Mouse (Mus musculus) liver, embryonic 12.5 days (tissue): ENCODE results near the gene Nrxn2. TPM values are rescaled to one million over a fixed set of nuclear protein-coding genes. Genes with fewer than 3 reads are reported as not detected.

Experiments used
- ATAC-seq: fragments of 200-750 bp; cut with Nextera tagmentation; 2 replicates; pipeline ENCODE4 v1.8.0; 2017; ENCODE audit warnings: moderate number of reproducible peaks, mild to moderate bottlenecking, moderate library complexity
- H3K27ac ChIP-seq: fragments of 300-500 bp; sonication (generic); 2 replicates; pipeline ENCODE4 v1.5.1; 2016; ENCODE audit warnings: mild to moderate bottlenecking
- H3K27me3 ChIP-seq: fragments of 300-500 bp; sonication (generic); replicated peaks from 2 replicates; pipeline ENCODE4 v1.6.1; 2016; ENCODE audit warnings: mild to moderate bottlenecking, moderate library complexity
- H3K36me3 ChIP-seq: fragments of 300-500 bp; sonication (generic); 2 replicates; pipeline ENCODE4 v1.6.1; 2016; ENCODE audit warnings: mild to moderate bottlenecking, moderate library complexity
- H3K4me1 ChIP-seq: fragments of 300-500 bp; sonication (generic); 2 replicates; pipeline ENCODE4 v1.6.1; 2016
- H3K4me2 ChIP-seq: fragments of 300-500 bp; sonication (generic); 2 replicates; pipeline ENCODE4 v1.6.1; 2016; ENCODE audit warnings: mild to moderate bottlenecking, moderate library complexity
- H3K4me3 ChIP-seq: fragments of 300-500 bp; sonication (generic); 2 replicates; pipeline ENCODE4 v1.5.1; 2016; ENCODE audit warnings: mild to moderate bottlenecking, moderate library complexity
- H3K9ac ChIP-seq: fragments of 300-500 bp; sonication (generic); 2 replicates; pipeline ENCODE4 v1.6.1; 2016; ENCODE audit warnings: mild to moderate bottlenecking, moderate library complexity
- H3K9me3 ChIP-seq: fragments of 300-500 bp; sonication (generic); replicated peaks from 2 replicates; pipeline ENCODE4 v1.6.1; 2016; ENCODE audit warnings: mild to moderate bottlenecking, moderate library complexity
- WGBS: fragments of 180-500 bp; shearing (Covaris S2); methylation state at CpG from one replicate; pipeline ENCODE4 v1.1.7; 2016; ENCODE audit not compliant: insufficient replicate concordance; 5-methylcytosine and 5-hydroxymethylcytosine counted together
- polyA plus RNA-seq: library from polyadenylated mRNA; unstranded; fragments of >200 nt; fragmentation: Nextera tagmentation; extraction: Ambion mirVana; gene quantifications from 2 replicates; pipeline ENCODE4 v1.2.1, GENCODE M21; 2016

The Nrxn2 gene
- polyA plus RNA-seq, 1 experiment from 2014 or later, result 0.83 TPM

DNA sequence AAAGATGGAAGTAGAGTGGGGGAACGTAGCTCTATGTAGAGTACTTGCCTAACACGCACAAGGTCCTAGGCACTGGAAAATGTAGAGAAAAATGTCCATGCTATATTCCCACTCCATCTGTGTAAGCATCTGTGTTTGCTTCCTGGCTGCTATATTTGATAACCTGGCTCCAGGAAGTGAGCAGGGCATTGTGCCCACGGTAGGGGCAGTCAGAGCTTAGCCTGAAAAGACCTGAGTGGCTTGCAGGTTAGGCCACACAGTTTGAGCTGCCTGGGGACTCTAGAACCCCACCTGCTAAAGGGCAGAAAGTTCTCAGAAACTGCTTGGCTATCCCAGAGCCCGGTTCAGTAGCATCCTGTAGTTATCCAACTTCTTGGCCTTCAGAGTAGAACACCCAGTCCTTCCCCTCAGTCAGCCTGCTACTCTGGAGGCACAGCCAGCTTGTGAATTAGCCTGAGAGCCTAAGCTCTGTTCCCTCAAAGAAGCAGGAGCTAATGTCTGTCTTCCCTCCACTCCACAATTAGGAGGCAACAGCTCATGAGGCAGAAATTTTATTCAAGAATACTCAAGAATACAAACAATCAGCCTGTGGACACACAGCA lies 36.1 kb upstream of the Nrxn2 start:
- WGBS, result 55% methylated on average over 4 of the region's 4 CpGs
- H3K27ac ChIP-seq, result no peak overlapping the region
- no peaks in the 10 kb centered on the region for H3K27me3 ChIP-seq
- H3K36me3 ChIP-seq, result peaks cover 25% of the 10 kb centered on the region
- H3K4me3 ChIP-seq, result no peak overlapping the region
- no peak for ATAC-seq
- no peaks in the 10 kb centered on the region for H3K9me3 ChIP-seq
- no peak overlapping the region for H3K9ac ChIP-seq
- H3K4me2 ChIP-seq, result no peak overlapping the region
- peaks cover 24% of the 10 kb centered on the region for H3K4me1 ChIP-seq

DNA sequence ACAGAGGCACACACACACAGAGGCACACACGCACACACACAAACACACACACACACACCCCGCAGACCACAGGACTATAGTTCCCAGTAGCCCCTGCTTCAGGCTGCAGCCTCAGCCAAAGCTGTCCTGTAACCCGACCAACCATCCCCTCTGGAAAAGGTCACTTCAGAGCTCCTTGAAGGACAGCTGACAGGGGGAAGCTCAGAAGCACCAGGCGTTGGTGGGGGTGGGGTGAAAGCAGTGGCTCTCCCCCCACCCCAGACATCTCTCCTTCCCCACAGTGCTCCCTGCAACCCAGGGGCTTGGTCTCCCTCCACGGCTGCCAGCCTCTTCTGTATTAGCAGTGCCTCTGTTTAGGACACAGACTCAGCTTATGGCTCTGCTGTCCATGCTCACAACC lies 35.1 kb upstream of the Nrxn2 start:
- ATAC-seq, result no peak
- WGBS, result 36% methylated on average over 5 of the region's 5 CpGs
- Histone ChIP-seq H3K4me2 (no peak overlapping the region), H3K27ac (no peak overlapping the region), H3K27me3 (peaks cover 5% of the 10 kb centered on the region; the same call in 1 of the 2 replicates), H3K4me1 (peaks cover 24% of the 10 kb centered on the region), H3K4me3 (no peak overlapping the region), H3K9me3 (no peaks in the 10 kb centered on the region), H3K36me3 (peaks cover 15% of the 10 kb centered on the region), H3K9ac (no peak overlapping the region)

DNA sequence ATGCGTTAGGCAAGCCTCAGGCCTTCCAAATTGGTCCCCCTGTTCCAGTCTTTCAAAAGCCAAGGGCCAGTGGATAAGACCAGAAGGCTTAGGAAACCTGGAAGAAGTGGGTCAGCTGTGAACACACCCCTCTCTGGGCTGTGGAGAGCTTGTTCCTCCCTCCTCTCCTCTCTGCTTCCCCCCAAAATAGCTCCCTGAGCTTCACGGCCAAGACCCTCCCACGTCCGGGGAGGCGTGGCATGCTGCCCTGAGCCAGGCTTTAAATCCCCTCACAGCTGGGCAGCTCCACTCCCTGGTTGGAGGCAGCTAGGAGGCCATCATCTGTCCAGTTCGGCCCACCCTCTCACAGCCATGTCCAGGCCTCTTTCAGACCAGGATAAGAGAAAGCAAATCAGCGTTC lies 34.4 kb upstream of the Nrxn2 start, which contains the start of gene Pygm:
TSS of gene Pygm (plus strand) at position 272 of the 400 bp plus-strand sequence.
- H3K36me3 ChIP-seq, result peaks cover 8% of the 10 kb centered on the region
- no peak for ATAC-seq
- no peaks in the 10 kb centered on the region for H3K9me3 ChIP-seq
- H3K27ac ChIP-seq, result no peak within 1 kb of the TSS
- H3K9ac ChIP-seq, result no peak within 1 kb of the TSS
- no peak within 1 kb of the TSS for H3K4me2 ChIP-seq
- no peak within 1 kb of the TSS for H3K4me3 ChIP-seq
- 25% methylated on average over 7 of the region's 7 CpGs for WGBS
- peaks cover 11% of the 10 kb centered on the region for H3K27me3 ChIP-seq
- H3K4me1 ChIP-seq, result peaks cover 24% of the 10 kb centered on the region

DNA sequence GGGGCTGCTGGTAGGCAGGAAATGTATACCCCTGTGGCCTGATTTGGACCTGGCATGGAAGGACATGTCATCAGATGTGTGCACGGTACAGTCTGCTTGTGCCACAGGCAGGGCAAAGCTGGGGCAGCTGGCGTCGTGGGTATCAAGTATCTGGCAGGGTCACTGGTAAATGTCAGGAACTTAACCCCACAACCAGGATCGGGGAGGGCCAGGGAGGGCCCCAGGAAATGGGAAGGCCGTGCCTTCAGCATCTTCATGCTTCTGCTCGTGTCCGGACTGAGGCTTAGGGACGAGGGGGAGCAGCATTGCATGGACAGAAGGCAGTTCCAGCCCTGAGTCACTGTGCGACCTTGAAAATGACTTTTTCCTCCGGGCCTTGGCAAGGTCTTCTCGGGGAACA lies 33.6 kb upstream of the Nrxn2 start:
- WGBS, result 67% methylated on average over 11 of the region's 11 CpGs
- no peak overlapping the region for H3K27ac ChIP-seq
- no peak for ATAC-seq

DNA sequence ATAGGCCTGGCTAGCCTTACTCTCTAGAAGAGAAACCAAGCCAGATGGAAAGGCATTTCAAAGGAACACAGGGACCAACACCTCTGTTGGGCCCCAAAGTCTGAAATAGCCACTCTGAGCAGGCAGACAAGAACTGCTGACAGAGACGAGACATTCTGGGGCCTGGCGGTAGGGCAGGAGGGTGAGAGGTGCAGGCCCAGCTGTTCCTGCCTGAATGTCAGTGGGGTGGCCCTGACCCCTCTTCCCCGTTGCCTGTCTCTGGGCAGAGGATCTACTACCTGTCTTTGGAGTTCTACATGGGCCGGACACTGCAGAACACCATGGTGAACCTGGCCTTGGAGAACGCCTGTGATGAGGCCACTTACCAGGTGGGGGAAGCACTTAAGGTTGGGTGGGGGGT lies 33.1 kb upstream of the Nrxn2 start:
- Histone ChIP-seq H3K27me3 (peaks cover 19% of the 10 kb centered on the region), H3K4me1 (peaks cover 36% of the 10 kb centered on the region), H3K4me3 (no peak overlapping the region), H3K4me2 (no peak overlapping the region), H3K9ac (no peak overlapping the region), H3K9me3 (no peaks in the 10 kb centered on the region), H3K36me3 (no peaks in the 10 kb centered on the region), H3K27ac (no peak overlapping the region)
- ATAC-seq, result no peak
- 71% methylated on average over 5 of the region's 5 CpGs for WGBS

More for the DNA sequence above, 33.6 kb upstream of the Nrxn2 start:
- Histone ChIP-seq H3K4me1 (peaks cover 31% of the 10 kb centered on the region), H3K4me3 (no peak overlapping the region), H3K4me2 (no peak overlapping the region), H3K36me3 (no peaks in the 10 kb centered on the region), H3K9me3 (no peaks in the 10 kb centered on the region), H3K9ac (no peak overlapping the region), H3K27me3 (peaks cover 18% of the 10 kb centered on the region)

DNA sequence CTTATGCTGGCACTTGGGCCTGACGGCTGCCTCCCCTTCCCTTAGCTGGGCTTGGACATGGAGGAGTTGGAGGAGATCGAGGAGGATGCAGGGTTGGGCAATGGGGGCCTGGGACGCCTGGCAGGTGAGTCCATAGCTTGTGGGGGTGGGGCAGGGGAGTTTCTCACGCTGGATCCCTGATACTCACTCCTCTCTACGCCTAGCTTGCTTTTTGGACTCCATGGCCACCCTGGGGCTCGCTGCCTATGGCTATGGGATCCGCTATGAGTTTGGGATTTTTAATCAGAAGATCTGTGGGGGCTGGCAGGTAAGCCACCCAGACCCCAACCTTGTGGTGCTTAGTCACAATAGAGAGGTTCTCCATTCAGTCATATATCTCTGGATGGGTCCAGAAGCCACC lies 32.7 kb upstream of the Nrxn2 start:
- H3K9ac ChIP-seq, result no peak overlapping the region
- peaks cover 40% of the 10 kb centered on the region for H3K4me1 ChIP-seq
- H3K4me2 ChIP-seq, result no peak overlapping the region
- WGBS, result 66% methylated on average over 7 of the region's 7 CpGs
- H3K27me3 ChIP-seq, result peaks cover 19% of the 10 kb centered on the region
- H3K36me3 ChIP-seq, result no peaks in the 10 kb centered on the region
- no peak overlapping the region for H3K4me3 ChIP-seq
- ATAC-seq, result no peak
- H3K9me3 ChIP-seq, result no peaks in the 10 kb centered on the region
- no peak overlapping the region for H3K27ac ChIP-seq

DNA sequence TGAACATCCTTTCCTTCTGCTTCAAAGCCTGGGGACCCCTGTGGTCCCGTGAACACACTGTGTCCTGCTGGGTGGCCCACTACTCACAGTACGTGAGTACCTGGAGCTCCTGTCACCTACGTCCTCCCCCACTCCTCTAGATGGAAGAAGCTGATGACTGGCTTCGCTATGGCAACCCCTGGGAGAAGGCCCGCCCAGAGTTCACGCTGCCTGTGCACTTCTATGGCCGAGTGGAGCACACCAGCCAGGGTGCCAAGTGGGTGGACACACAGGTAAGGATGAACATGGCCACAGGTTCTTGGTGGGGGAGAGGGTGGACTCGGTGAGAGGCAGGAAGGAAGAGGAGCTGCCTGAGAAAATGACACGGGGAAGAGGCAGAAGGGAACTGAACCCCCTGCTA lies 32.3 kb upstream of the Nrxn2 start:
- Histone ChIP-seq H3K9ac (no peak overlapping the region), H3K27me3 (peaks cover 22% of the 10 kb centered on the region), H3K4me2 (no peak overlapping the region), H3K27ac (no peak overlapping the region), H3K36me3 (no peaks in the 10 kb centered on the region), H3K4me3 (no peak overlapping the region), H3K4me1 (peaks cover 40% of the 10 kb centered on the region), H3K9me3 (no peaks in the 10 kb centered on the region)
- no peak for ATAC-seq
- WGBS, result 54% methylated on average over 9 of the region's 9 CpGs

DNA sequence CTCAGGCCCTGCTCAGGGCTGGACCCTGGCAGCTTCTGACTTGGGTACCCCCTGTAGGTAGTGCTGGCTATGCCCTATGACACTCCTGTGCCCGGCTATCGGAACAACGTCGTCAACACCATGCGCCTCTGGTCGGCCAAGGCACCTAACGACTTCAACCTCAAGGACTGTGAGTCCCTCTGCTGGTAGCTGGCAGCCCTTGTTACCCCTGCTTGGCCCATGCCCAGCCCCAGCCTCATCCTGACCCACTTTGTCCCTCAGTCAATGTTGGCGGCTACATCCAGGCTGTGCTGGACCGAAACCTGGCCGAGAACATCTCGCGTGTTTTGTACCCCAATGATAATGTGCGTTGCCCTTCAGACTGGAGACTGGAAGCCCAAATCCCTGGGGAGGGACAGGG lies 30.5 kb upstream of the Nrxn2 start:
- Histone ChIP-seq H3K27ac (no peak overlapping the region), H3K9me3 (no peaks in the 10 kb centered on the region), H3K4me3 (no peak overlapping the region), H3K36me3 (no peaks in the 10 kb centered on the region), H3K4me1 (peaks cover 37% of the 10 kb centered on the region), H3K4me2 (no peak overlapping the region), H3K27me3 (peaks cover 22% of the 10 kb centered on the region), H3K9ac (no peak overlapping the region)
- ATAC-seq, result no peak
- WGBS, result 78% methylated on average over 13 of the region's 13 CpGs

DNA sequence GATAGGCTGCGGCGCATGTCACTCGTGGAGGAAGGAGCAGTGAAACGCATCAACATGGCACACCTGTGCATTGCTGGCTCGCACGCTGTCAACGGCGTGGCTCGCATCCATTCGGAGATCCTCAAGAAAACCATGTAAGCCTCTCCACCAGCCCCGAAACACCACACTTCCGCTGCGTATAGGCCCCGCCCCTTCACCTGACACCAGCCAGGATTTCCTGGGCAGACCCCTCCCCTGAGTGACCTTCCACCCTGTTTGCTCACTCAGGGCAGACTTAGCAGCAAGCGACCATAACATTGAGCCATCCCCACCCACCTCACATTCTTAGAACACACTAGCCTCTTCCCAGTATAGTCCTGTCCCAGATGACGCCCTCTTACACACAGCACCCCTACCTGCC lies 28.7 kb upstream of the Nrxn2 start:
- Histone ChIP-seq H3K36me3 (no peaks in the 10 kb centered on the region), H3K27me3 (peaks cover 22% of the 10 kb centered on the region), H3K4me2 (peak overlapping the region; percentile 55), H3K4me3 (peak overlapping the region; percentile 26), H3K9ac (0 out of 2 replicates have a peak overlapping the region, but pooled peaks have one; percentile 22), H3K4me1 (peaks cover 21% of the 10 kb centered on the region), H3K9me3 (no peaks in the 10 kb centered on the region), H3K27ac (no peak overlapping the region)
- peak; percentile 27 for ATAC-seq
- WGBS, result 17% methylated on average over 16 of the region's 16 CpGs

DNA sequence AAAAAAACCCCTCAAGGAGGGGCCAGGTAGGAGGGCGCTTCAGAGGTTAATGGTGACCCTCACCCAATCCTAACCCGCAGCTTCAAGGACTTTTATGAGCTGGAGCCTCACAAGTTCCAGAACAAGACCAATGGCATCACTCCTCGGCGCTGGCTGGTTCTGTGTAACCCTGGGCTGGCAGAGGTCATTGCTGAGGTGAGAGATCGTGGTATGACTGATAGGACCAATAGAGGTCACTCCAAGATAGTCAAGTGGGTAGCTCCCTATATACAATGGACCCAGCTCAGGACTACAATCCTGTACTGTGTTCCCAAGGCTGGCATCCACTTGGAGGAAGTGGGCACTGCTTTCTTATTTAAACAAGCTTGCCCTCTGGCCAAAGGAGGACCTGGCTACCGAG lies 28.3 kb upstream of the Nrxn2 start:
- Histone ChIP-seq H3K36me3 (no peaks in the 10 kb centered on the region), H3K27ac (no peak overlapping the region), H3K4me3 (no peak overlapping the region), H3K27me3 (peaks cover 22% of the 10 kb centered on the region), H3K9me3 (no peaks in the 10 kb centered on the region), H3K9ac (no peak overlapping the region), H3K4me2 (peak overlapping the region; percentile 55), H3K4me1 (peaks cover 20% of the 10 kb centered on the region)
- 54% methylated on average over 6 of the region's 6 CpGs for WGBS
- ATAC-seq, result no peak

DNA sequence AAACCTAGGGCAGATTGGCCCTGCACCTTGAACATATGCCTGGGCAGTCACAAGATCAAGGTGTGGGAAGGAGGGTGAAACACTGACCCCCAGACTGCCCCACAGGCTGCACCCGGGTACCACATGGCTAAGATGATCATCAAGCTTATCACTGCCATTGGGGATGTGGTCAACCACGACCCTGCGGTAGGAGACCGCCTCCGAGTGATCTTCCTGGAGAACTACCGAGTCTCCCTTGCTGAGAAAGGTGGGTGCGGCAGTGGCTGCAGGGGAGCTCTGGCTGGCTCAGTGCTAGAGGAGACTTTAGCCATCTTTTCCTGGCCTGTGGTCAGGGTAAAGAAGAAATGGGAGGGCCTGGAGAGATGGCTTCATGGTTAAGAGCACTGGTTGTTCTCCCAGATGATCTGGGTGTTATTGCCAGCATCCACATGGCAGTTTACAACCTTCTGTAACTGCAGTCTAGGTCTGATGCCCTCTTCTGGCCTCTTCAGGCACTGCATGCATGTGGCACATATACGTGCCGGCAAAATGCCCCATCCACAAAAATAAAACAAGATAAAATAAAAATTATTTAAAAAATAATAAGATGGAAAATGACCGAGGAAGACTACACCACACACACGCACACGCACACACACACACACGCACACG lies 25.7 kb upstream of the Nrxn2 start:
- 57% methylated on average over 14 of the region's 14 CpGs for WGBS
- no peak for ATAC-seq
- no peaks in the 10 kb centered on the region for H3K36me3 ChIP-seq
- no peak overlapping the region for H3K27ac ChIP-seq
- H3K4me3 ChIP-seq, result no peak overlapping the region
- H3K4me1 ChIP-seq, result peaks cover 19% of the 10 kb centered on the region
- peaks cover 28% of the 10 kb centered on the region for H3K27me3 ChIP-seq
- no peaks in the 10 kb centered on the region for H3K9me3 ChIP-seq
- H3K4me2 ChIP-seq, result no peak overlapping the region
- H3K9ac ChIP-seq, result no peak overlapping the region

DNA sequence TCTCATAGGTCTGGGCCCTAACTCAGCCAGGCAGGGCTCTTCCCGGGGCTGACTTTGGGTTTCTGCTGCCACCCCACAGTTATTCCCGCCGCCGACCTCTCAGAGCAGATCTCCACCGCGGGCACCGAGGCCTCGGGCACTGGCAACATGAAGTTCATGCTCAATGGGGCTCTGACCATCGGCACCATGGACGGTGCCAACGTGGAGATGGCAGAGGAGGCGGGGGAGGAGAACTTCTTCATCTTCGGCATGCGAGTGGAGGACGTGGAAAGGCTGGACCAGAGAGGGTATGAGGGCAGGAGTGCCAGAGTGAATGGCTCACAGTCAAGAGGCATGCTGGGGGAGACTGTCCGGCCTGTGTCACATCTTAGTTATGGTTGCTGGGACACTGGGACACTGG lies 24.9 kb upstream of the Nrxn2 start:
- H3K4me2 ChIP-seq, result no peak overlapping the region
- H3K27ac ChIP-seq, result no peak overlapping the region
- peaks cover 30% of the 10 kb centered on the region for H3K27me3 ChIP-seq
- no peaks in the 10 kb centered on the region for H3K9me3 ChIP-seq
- ATAC-seq, result no peak
- H3K36me3 ChIP-seq, result no peaks in the 10 kb centered on the region
- WGBS, result 79% methylated on average over 16 of the region's 16 CpGs
- no peak overlapping the region for H3K4me3 ChIP-seq
- no peak overlapping the region for H3K9ac ChIP-seq
- peaks cover 23% of the 10 kb centered on the region for H3K4me1 ChIP-seq
